Mouse (Mus musculus): ENCODE results near the gene Ubash3b. TPM values are rescaled to one million over a fixed set of nuclear protein-coding genes. Genes with fewer than 3 reads are reported as not detected.

Ubash3b gene
- polyA plus RNA-seq, 1 experiment = 11.6 TPM

DNA sequence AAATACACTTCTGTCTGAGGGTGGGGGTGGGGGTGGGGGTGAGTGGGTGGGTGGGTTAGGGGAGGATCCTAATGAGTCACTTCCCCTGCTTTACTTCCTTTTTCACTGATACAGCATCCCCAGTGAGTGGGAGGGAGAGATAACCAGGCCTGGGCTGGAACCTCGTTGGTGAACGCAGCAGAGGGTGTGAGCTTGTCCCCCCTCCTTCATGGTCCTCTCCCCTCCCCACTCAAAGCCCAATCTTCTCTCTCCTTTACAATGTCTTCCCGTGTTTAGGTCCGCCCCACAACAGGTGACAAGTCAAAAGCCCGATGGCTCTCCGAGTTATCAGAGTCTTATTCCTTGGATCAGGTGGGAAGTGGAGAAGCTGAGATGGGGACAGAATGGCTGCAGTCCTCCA, 88.7 kb downstream of the Ubash3b start:
- H3K4me1 ChIP-seq (ENCODE audit: control insufficient read depth, insufficient read depth, low read length) = peaks cover 7% of the 10 kb centered on the region; the same call in 1 of the 2 replicates
- H3K27ac ChIP-seq (ENCODE audit: insufficient read depth, low read length) = no peak overlapping the region
- TF ChIP-seq POLR2A (IDR thresholded peaks at IDR 0.05; ENCODE audit: extremely low read depth, insufficient read depth, low read length) (no peak), CTCF (IDR thresholded peaks at IDR 0.05; ENCODE audit: extremely low read depth, insufficient read depth, low read length) (no peak)
- H3K4me3 ChIP-seq (ENCODE audit: insufficient read depth, low read length) = no peak overlapping the region

DNA sequence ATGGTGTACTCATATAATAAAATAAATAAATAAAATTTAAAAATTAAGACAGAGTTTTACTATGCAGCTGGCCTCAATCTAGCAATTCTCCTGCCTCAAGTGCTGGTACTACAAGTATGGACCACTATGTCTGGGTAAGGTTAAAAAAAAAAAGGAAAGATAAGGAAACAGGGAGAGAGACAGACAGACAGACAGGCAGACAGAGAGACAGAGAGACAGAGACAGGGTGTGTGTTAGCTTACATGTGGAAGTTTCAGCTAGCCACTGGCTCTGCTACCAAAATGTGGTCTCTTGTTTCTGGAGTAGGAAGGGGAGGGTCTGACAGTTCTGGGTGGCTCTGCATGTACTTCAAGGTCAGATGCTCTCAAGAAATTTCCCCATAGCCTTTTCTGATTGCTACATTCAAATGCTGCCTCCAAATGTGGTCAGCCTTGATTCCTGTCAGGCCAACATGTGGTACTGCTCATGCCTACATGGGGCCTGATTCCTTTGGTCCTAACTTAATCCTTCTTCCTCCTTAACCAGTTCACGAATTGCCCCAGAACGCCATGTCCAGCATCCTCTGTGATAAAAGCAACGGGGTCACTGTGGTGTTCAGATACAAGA, 89.5 kb downstream of the Ubash3b start:
- Histone ChIP-seq H3K4me1 (ENCODE audit: control insufficient read depth, insufficient read depth, low read length) (peaks cover 7% of the 10 kb centered on the region; the same call in 1 of the 2 replicates), H3K27ac (ENCODE audit: insufficient read depth, low read length) (no peak overlapping the region), H3K4me3 (ENCODE audit: insufficient read depth, low read length) (no peak overlapping the region)
- no peak for TF ChIP-seq POLR2A (IDR thresholded peaks at IDR 0.05; ENCODE audit: extremely low read depth, insufficient read depth, low read length)
- no peak for TF ChIP-seq CTCF (IDR thresholded peaks at IDR 0.05; ENCODE audit: extremely low read depth, insufficient read depth, low read length)

DNA sequence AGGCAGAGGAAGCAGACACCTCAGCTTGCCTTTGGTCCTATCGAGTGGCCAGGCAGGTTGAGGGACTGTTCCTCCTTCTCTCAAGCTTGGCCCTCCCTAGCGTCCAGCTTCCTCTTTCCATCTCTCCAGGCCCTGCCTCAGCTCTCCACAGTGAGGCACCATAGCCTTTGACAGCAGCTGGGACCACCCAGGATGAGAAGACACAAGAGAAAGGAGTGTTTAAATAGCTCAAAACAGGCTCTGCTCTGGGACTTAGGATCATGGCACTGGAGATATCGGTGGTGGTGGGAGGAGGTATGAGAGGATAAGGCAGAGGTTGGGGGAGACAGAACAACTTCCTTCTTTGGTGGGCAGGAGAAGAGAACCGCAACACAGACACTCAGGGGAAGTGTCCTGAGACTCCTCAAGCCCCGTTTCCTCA, 90.7 kb downstream of the Ubash3b start:
- Histone ChIP-seq H3K27ac (ENCODE audit: insufficient read depth, low read length) (no peak overlapping the region), H3K4me3 (ENCODE audit: insufficient read depth, low read length) (no peak overlapping the region), H3K4me1 (ENCODE audit: control insufficient read depth, insufficient read depth, low read length) (peaks cover 7% of the 10 kb centered on the region; the same call in 1 of the 2 replicates)
- TF ChIP-seq POLR2A (IDR thresholded peaks at IDR 0.05; ENCODE audit: extremely low read depth, insufficient read depth, low read length) (no peak), CTCF (IDR thresholded peaks at IDR 0.05; ENCODE audit: extremely low read depth, insufficient read depth, low read length) (no peak)

DNA sequence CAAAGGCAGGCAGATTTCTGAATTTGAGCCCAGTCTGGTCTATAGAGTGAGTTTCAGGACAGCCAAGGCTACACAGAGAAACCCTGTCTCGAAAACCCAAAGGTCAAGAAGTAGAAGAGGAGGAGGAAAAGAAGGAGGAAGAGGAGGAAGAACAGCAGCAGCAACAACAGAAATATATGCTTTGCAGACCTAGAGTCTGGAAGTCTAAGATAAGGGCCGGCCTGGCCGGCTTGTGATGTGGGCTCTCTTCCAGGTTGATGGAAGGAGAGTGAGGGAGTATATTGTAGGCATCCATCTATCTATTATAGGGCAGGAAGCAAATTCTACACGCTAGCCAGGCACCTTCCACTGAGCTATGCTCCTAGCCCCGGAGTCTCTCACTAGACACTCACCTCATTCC, 92.0 kb downstream of the Ubash3b start:
- no peak overlapping the region for H3K27ac ChIP-seq (ENCODE audit: insufficient read depth, low read length)
- H3K4me3 ChIP-seq (ENCODE audit: insufficient read depth, low read length) = no peak overlapping the region
- H3K4me1 ChIP-seq (ENCODE audit: control insufficient read depth, insufficient read depth, low read length) = peaks cover 7% of the 10 kb centered on the region; the same call in 1 of the 2 replicates
- TF ChIP-seq POLR2A (IDR thresholded peaks at IDR 0.05; ENCODE audit: extremely low read depth, insufficient read depth, low read length) (no peak), CTCF (IDR thresholded peaks at IDR 0.05; ENCODE audit: extremely low read depth, insufficient read depth, low read length) (no peak)

DNA sequence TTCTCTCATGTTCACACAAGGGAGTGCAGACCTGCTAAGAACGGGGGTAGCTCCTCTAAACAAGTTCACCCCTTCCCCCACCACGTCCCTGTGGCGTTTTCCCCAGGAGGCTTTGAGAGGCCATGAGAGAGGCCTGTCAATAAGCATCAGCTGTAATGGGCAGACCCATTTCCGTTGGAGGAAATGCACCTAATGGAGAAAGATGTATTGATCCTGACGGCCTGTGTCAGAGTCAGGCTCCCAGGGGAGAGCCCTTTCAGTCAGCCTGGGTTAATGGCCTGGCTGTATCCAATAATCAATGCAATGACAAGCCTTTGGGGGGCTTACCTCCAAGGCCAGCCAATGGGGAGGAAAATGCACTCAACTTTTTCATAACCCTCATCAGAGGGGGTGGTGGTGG, 100.1 kb downstream of the Ubash3b start:
- Histone ChIP-seq H3K4me3 (ENCODE audit: insufficient read depth, low read length) (no peak overlapping the region), H3K27ac (ENCODE audit: insufficient read depth, low read length) (no peak overlapping the region), H3K4me1 (ENCODE audit: control insufficient read depth, insufficient read depth, low read length) (peaks cover 5% of the 10 kb centered on the region; the same call in 1 of the 2 replicates)
- no peak for TF ChIP-seq CTCF (IDR thresholded peaks at IDR 0.05; ENCODE audit: extremely low read depth, insufficient read depth, low read length)
- no peak for TF ChIP-seq POLR2A (IDR thresholded peaks at IDR 0.05; ENCODE audit: extremely low read depth, insufficient read depth, low read length)

DNA sequence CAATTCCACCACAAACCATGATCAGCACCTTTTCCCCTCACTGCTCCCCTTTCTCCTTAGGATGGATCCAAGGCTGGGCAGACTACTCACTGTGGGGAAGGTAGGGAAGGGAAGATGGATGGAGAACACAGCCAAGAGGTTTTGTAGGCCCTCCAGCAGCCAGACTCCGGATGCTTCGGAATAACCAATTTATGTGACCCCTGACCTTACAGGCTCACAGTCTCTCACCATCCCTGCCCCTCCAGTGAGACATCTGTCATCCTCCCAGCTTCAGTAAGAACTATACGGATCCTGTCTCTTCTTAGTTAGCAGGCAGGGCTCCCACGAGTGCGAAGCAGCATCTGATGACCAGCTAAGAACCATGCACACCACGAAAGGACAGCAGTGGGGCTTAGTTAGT, 100.9 kb downstream of the Ubash3b start:
- no peak overlapping the region for H3K4me3 ChIP-seq (ENCODE audit: insufficient read depth, low read length)
- H3K27ac ChIP-seq (ENCODE audit: insufficient read depth, low read length) = no peak overlapping the region
- TF ChIP-seq POLR2A (IDR thresholded peaks at IDR 0.05; ENCODE audit: extremely low read depth, insufficient read depth, low read length) (no peak), CTCF (IDR thresholded peaks at IDR 0.05; ENCODE audit: extremely low read depth, insufficient read depth, low read length) (no peak)
- peaks cover 5% of the 10 kb centered on the region; the same call in 1 of the 2 replicates for H3K4me1 ChIP-seq (ENCODE audit: control insufficient read depth, insufficient read depth, low read length)

DNA sequence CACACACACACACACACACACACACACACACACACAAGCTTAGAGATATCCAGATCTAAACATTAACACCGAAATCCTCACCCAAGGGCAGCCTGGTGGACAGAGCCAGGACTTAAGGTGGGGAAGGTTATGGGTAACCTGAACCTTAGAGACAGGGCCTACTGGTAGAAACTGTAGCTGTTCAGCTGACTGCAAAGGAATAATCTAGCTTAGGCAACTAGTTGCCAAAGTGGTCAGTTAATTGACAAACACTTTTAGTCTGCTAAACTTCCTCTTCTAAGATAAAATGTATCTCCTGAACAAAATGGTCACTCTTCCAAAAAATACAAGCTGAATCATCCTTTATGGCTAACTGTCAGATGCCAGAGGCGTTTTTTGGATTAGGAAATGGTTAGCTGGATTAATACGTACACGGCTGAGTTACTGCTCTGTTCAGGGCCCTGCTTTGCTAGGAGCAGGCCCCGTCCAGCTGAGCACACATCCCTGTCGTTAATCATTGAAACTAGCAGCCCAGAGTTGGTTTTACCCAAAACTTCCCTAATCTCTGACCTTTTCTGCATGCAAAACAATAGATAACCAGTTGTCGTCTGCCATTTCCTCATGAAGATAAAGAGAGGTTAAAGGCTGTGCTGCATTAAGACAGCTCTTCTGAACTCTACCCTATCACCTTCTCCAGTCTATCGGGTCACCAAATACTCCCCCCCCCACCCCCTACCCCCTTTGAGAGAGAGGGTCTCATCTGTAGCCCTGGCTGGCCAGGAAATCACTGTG, 102.5 kb downstream of the Ubash3b start:
- no peak overlapping the region for H3K27ac ChIP-seq (ENCODE audit: insufficient read depth, low read length)
- H3K4me1 ChIP-seq (ENCODE audit: control insufficient read depth, insufficient read depth, low read length) = peaks cover 7% of the 10 kb centered on the region; the same call in 1 of the 2 replicates
- H3K4me3 ChIP-seq (ENCODE audit: insufficient read depth, low read length) = no peak overlapping the region
- TF ChIP-seq POLR2A (IDR thresholded peaks at IDR 0.05; ENCODE audit: extremely low read depth, insufficient read depth, low read length) = no peak
- TF ChIP-seq CTCF (IDR thresholded peaks at IDR 0.05; ENCODE audit: extremely low read depth, insufficient read depth, low read length) = no peak

DNA sequence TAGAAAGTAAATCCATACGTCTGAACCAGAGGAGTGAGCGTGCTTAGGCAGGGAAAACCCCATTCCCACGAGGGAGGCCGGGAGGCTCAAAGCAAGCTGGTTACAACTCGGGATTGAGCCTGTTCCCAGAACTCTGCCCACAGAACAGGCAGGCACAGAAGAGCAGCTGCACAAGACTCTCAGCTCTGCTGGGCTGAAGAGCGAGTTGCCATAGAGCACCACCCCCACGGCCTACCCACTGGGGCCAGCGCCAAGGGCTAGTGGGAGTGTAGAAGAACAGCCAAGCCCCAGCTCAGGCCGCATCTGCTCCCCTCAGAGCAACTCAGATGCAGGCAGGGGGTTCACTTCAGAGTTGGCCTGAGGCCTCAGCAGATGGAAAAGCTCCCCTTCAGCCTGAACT, 107.3 kb downstream of the Ubash3b start:
- peak overlapping the region; percentile 55; the same call in 1 of the 2 replicates for H3K27ac ChIP-seq (ENCODE audit: insufficient read depth, low read length)
- TF ChIP-seq POLR2A (IDR thresholded peaks at IDR 0.05; ENCODE audit: extremely low read depth, insufficient read depth, low read length) (0 out of 2 replicates have a peak, but pooled peaks have one; percentile 4), CTCF (IDR thresholded peaks at IDR 0.05; ENCODE audit: extremely low read depth, insufficient read depth, low read length) (no peak)
- peaks cover 15% of the 10 kb centered on the region for H3K4me1 ChIP-seq (ENCODE audit: control insufficient read depth, insufficient read depth, low read length)
- no peak overlapping the region for H3K4me3 ChIP-seq (ENCODE audit: insufficient read depth, low read length)

DNA sequence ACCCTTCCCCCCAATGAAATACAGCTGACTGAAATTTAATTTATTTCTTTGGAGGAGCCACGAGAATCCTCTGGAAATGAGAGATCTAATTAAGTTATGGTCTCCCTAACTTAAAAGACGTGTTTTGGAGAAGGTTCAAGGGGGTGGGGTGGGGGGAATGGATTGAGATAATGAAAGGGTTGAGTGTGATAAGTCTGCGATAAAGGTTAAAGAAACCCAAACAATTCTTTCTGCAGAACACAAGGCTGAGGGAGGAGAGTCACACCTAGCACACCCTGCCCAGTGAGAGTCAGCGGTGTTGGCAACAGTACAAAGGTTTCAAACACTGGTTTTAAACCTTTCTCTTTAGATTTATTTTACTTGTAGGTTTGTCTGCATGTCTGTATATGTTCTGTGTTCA, 108.0 kb downstream of the Ubash3b start:
- no peak for TF ChIP-seq CTCF (IDR thresholded peaks at IDR 0.05; ENCODE audit: extremely low read depth, insufficient read depth, low read length)
- Histone ChIP-seq H3K4me1 (ENCODE audit: control insufficient read depth, insufficient read depth, low read length) (peaks cover 15% of the 10 kb centered on the region), H3K4me3 (ENCODE audit: insufficient read depth, low read length) (no peak overlapping the region), H3K27ac (ENCODE audit: insufficient read depth, low read length) (peak overlapping the region; percentile 55; the same call in 1 of the 2 replicates)
